Comparison of ENCODE assay signal across 8 mouse cellular contexts in genomic region chr15:99421152-99421551, GRCm38 (mm10). TPM values are rescaled to one million over a fixed set of nuclear protein-coding genes. Genes with fewer than 3 reads are reported as not detected.
A peak's percentile ranks its signal among the peaks of the same experiment; 100 is the strongest.
DNase-seq lines count a peak whose midpoint lies in the region; ATAC-seq lines count a peak whose summit lies in the region.

No protein-coding gene starts in this region.

- 71% methylated on average over 9 of the region's 9 CpGs for WGBS in kidney, embryonic 14.5 days
- WGBS in embryonic facial prominence, embryonic 15.5 days = 65% methylated on average over 9 of the region's 9 CpGs
- WGBS in hindbrain, embryonic 16.5 days = 76% methylated on average over 9 of the region's 9 CpGs

- peak overlapping the region; percentile 86 for H3K27ac ChIP-seq in kidney, embryonic 14.5 days (ENCODE audit: low read depth, low read length)
- peak overlapping the region; percentile 89 for H3K27ac ChIP-seq in embryonic facial prominence, embryonic 15.5 days (replicated peaks)
- H3K27ac ChIP-seq in hindbrain, embryonic 16.5 days (ENCODE audit: low read depth, low read length) = peak overlapping the region; percentile 77

- H3K4me2 ChIP-seq in kidney, embryonic 14.5 days (replicated peaks; ENCODE audit: low read depth, low read length) = peak overlapping the region; percentile 32; the same call in 1 of the 2 replicates
- peak overlapping the region; percentile 40 for H3K4me2 ChIP-seq in embryonic facial prominence, embryonic 15.5 days (replicated peaks)
- no peak overlapping the region; the same call in 1 of the 2 replicates for H3K4me2 ChIP-seq in hindbrain, embryonic 16.5 days (ENCODE audit: low read length)

- DNase-seq in kidney, adult 11 months = no peak
- DNase-seq in spleen, postnatal 14 days (ENCODE audit: low spot score in 2 of 2) = no peak
- DNase-seq in right cerebral cortex, postnatal 14 days = no peak
- no peak for DNase-seq in ovary, postnatal 14 days (ENCODE audit: low spot score)

- H3K9me3 ChIP-seq in kidney, embryonic 14.5 days (ENCODE audit: control insufficient read depth, low read length) = no peaks in the 10 kb centered on the region
- H3K9me3 ChIP-seq in embryonic facial prominence, embryonic 15.5 days (replicated peaks) = no peaks in the 10 kb centered on the region
- no peaks in the 10 kb centered on the region for H3K9me3 ChIP-seq in hindbrain, embryonic 16.5 days (ENCODE audit: control insufficient read depth, low read length)

- peaks cover 20% of the 10 kb centered on the region for H3K4me1 ChIP-seq in kidney, embryonic 14.5 days (ENCODE audit: control insufficient read depth, insufficient read depth, low read length)
- H3K4me1 ChIP-seq in embryonic facial prominence, embryonic 15.5 days = peaks cover 40% of the 10 kb centered on the region
- peaks cover 12% of the 10 kb centered on the region for H3K4me1 ChIP-seq in hindbrain, embryonic 16.5 days (ENCODE audit: control insufficient read depth, insufficient read depth, low read depth, low read length)

- no peak overlapping the region for H3K4me3 ChIP-seq in kidney, embryonic 14.5 days (ENCODE audit: low read length)
- H3K4me3 ChIP-seq in embryonic facial prominence, embryonic 15.5 days (replicated peaks) = 0 out of 2 replicates have a peak overlapping the region, but pooled peaks have one; percentile 13
- H3K4me3 ChIP-seq in hindbrain, embryonic 16.5 days (ENCODE audit: low read length) = no peak overlapping the region

- peak; percentile 13 for ATAC-seq in kidney, embryonic 14.5 days (ENCODE audit: low FRiP score, low TSS enrichment)
- peak; percentile 5; the same call in 1 of the 2 replicates for ATAC-seq in embryonic facial prominence, embryonic 15.5 days (ENCODE audit: insufficient number of reproducible peaks, low FRiP score, low TSS enrichment, low read depth)
- ATAC-seq in hindbrain, embryonic 16.5 days = no peak
- peak; percentile 79 for ATAC-seq in megakaryocyte, adult 5-6 weeks (ENCODE audit: poor library complexity, severe bottlenecking)

- H3K9ac ChIP-seq in kidney, embryonic 14.5 days (ENCODE audit: low read depth, low read length) = no peak overlapping the region
- no peak overlapping the region for H3K9ac ChIP-seq in embryonic facial prominence, embryonic 15.5 days
- H3K9ac ChIP-seq in hindbrain, embryonic 16.5 days (ENCODE audit: low read depth, low read length) = no peak overlapping the region

- H3K27me3 ChIP-seq in kidney, embryonic 14.5 days (ENCODE audit: control insufficient read depth, insufficient read depth, low read length) = no peaks in the 10 kb centered on the region
- H3K27me3 ChIP-seq in embryonic facial prominence, embryonic 15.5 days = no peaks in the 10 kb centered on the region
- no peaks in the 10 kb centered on the region for H3K27me3 ChIP-seq in hindbrain, embryonic 16.5 days (replicated peaks; ENCODE audit: control insufficient read depth, insufficient read depth, low read length)

- H3K36me3 ChIP-seq in kidney, embryonic 14.5 days (ENCODE audit: control insufficient read depth, insufficient read depth, low read length) = peaks cover 31% of the 10 kb centered on the region
- H3K36me3 ChIP-seq in embryonic facial prominence, embryonic 15.5 days = peaks cover 34% of the 10 kb centered on the region
- H3K36me3 ChIP-seq in hindbrain, embryonic 16.5 days (ENCODE audit: control insufficient read depth, insufficient read depth, low read length) = peaks cover 12% of the 10 kb centered on the region

RNA-seq across cellular contexts. Expression of gene Tmbim6, which starts 28.5 kb away (rescaled TPM):
- 321 and 409 TPM in 2 replicates for polyA plus RNA-seq in kidney, embryonic 14.5 days (2014; fragmentation: Nextera tagmentation; extraction: Ambion mirVana)
- 338 and 362 TPM in 2 replicates for polyA plus RNA-seq in embryonic facial prominence, embryonic 15.5 days (2015; fragmentation: Nextera tagmentation; extraction: Ambion mirVana)
- polyA plus RNA-seq in hindbrain, embryonic 16.5 days (2015; fragmentation: Nextera tagmentation; extraction: Ambion mirVana) = 346 and 350 TPM in 2 replicates
- 410 and 456 TPM in 2 replicates for total RNA-seq in megakaryocyte, adult 5-6 weeks (2015)
- 187 and 196 TPM in 2 replicates for total RNA-seq in megakaryocyte, adult 5-6 weeks (2017)

RNA-seq across cellular contexts. Expression of gene Nckap5l, which starts 36.4 kb away (rescaled TPM):
- polyA plus RNA-seq in kidney, embryonic 14.5 days (2014; fragmentation: Nextera tagmentation; extraction: Ambion mirVana) = 9.3 and 11.8 TPM in 2 replicates
- polyA plus RNA-seq in embryonic facial prominence, embryonic 15.5 days (2015; fragmentation: Nextera tagmentation; extraction: Ambion mirVana) = 11.7 and 14.9 TPM in 2 replicates
- polyA plus RNA-seq in hindbrain, embryonic 16.5 days (2015; fragmentation: Nextera tagmentation; extraction: Ambion mirVana) = 11.6 and 17.7 TPM in 2 replicates
- total RNA-seq in megakaryocyte, adult 5-6 weeks (2015) = 0.84 and 4.0 TPM in 2 replicates
- total RNA-seq in megakaryocyte, adult 5-6 weeks (2017) = 0.73 TPM in 1 of 2 replicates, not detected in the other

RNA-seq across cellular contexts. Expression of gene Fmnl3, which starts 50.9 kb away (rescaled TPM):
- polyA plus RNA-seq in kidney, embryonic 14.5 days (2014; fragmentation: Nextera tagmentation; extraction: Ambion mirVana) = 15.0 and 27.9 TPM in 2 replicates
- polyA plus RNA-seq in embryonic facial prominence, embryonic 15.5 days (2015; fragmentation: Nextera tagmentation; extraction: Ambion mirVana) = 28.3 and 28.9 TPM in 2 replicates
- 7.4 and 9.7 TPM in 2 replicates for polyA plus RNA-seq in hindbrain, embryonic 16.5 days (2015; fragmentation: Nextera tagmentation; extraction: Ambion mirVana)
- 7.9 and 10.1 TPM in 2 replicates for total RNA-seq in megakaryocyte, adult 5-6 weeks (2015)
- 11.4 and 16.3 TPM in 2 replicates for total RNA-seq in megakaryocyte, adult 5-6 weeks (2017)

RNA-seq across cellular contexts. Expression of gene Bcdin3d, which starts 53.4 kb away (rescaled TPM):
- 13.2 and 16.9 TPM in 2 replicates for polyA plus RNA-seq in kidney, embryonic 14.5 days (2014; fragmentation: Nextera tagmentation; extraction: Ambion mirVana)
- 13.1 and 13.4 TPM in 2 replicates for polyA plus RNA-seq in embryonic facial prominence, embryonic 15.5 days (2015; fragmentation: Nextera tagmentation; extraction: Ambion mirVana)
- polyA plus RNA-seq in hindbrain, embryonic 16.5 days (2015; fragmentation: Nextera tagmentation; extraction: Ambion mirVana) = 16.8 and 17.7 TPM in 2 replicates
- 8.2 and 9.8 TPM in 2 replicates for total RNA-seq in megakaryocyte, adult 5-6 weeks (2015)
- 3.6 and 4.6 TPM in 2 replicates for total RNA-seq in megakaryocyte, adult 5-6 weeks (2017)
